Mouse (Mus musculus) lung, embryonic 14.5 days (tissue): ENCODE data around the gene G430095P16Rik. TPM values are rescaled to one million over a fixed set of nuclear protein-coding genes. Genes with fewer than 3 reads are reported as not detected.
A peak's percentile ranks its signal among the peaks of the same experiment; 100 is the strongest.

Experiments
- ATAC-seq: fragments of 200-750 bp; cut with Nextera tagmentation; 2 replicates; pipeline ENCODE4 v1.8.0; 2017; ENCODE audit warnings: mild to moderate bottlenecking, moderate TSS enrichment, moderate library complexity; ENCODE audit not compliant: insufficient read depth
- DNase-seq: peaks from one replicate; pipeline ENCODE4 v3.0.0-alpha.2; 2015
- H3K27ac ChIP-seq: fragments of 300-500 bp; sonication (generic); 2 replicates; pipeline ENCODE4 v1.5.1; 2014; ENCODE audit warnings: low read depth, mild to moderate bottlenecking, moderate library complexity
- H3K27me3 ChIP-seq: fragments of 300-500 bp; sonication (generic); 2 replicates; pipeline ENCODE4 v1.6.1; 2014; ENCODE audit warnings: low read length, control low read depth; ENCODE audit not compliant: insufficient read depth
- H3K36me3 ChIP-seq: fragments of 300-500 bp; sonication (generic); 2 replicates; pipeline ENCODE4 v1.6.1; 2014; ENCODE audit warnings: control low read depth; ENCODE audit not compliant: insufficient read depth
- H3K4me1 ChIP-seq: fragments of 300-500 bp; sonication (generic); 2 replicates; pipeline ENCODE4 v1.6.1; 2014; ENCODE audit warnings: antibody characterized with exemption, control low read depth; ENCODE audit not compliant: insufficient read depth
- H3K4me2 ChIP-seq: fragments of 300-500 bp; sonication (generic); 2 replicates; pipeline ENCODE4 v1.6.1; 2014; ENCODE audit warnings: mild to moderate bottlenecking
- H3K4me3 ChIP-seq: fragments of 300-500 bp; sonication (generic); 2 replicates; pipeline ENCODE4 v1.5.1; 2014; ENCODE audit warnings: low read depth, low read length
- H3K9ac ChIP-seq: fragments of 300-500 bp; sonication (generic); 2 replicates; pipeline ENCODE4 v1.6.1; 2014
- H3K9me3 ChIP-seq: fragments of 300-500 bp; sonication (generic); 2 replicates; pipeline ENCODE4 v1.6.1; 2016; ENCODE audit warnings: low read depth, low read length, control low read depth
- CTCF ChIP-seq: IDR thresholded peaks from 2 replicates; pipeline ENCODE4 v1.5.1; 2016; ENCODE audit warnings: antibody characterized with exemption, low read depth
- WGBS: fragments of 180-500 bp; shearing (Covaris S2); extraction: QIAGEN DNeasy Blood & Tissue Kit; methylation state at CpG from one replicate; pipeline ENCODE4 v1.1.7; 2014; 5-methylcytosine and 5-hydroxymethylcytosine counted together
- polyA plus RNA-seq: library from polyadenylated mRNA; unstranded; fragments of >200 nt; fragmentation: Nextera tagmentation; extraction: Ambion mirVana; gene quantifications from 2 replicates; pipeline ENCODE4 v1.2.1, GENCODE M21; 2014

The G430095P16Rik gene
- polyA plus RNA-seq, 1 experiment from 2014 or later: 2.8 TPM

- Histone ChIP-seq H3K27me3 (no peaks in the 10 kb centered on the region), H3K27ac (no peak overlapping the region), H3K36me3 (peaks cover 46% of the 10 kb centered on the region), H3K9me3 (no peaks in the 10 kb centered on the region), H3K4me2 (no peak overlapping the region), H3K9ac (no peak overlapping the region), H3K4me3 (no peak overlapping the region), H3K4me1 (peaks cover 8% of the 10 kb centered on the region; the same call in 1 of the 2 replicates)
- ATAC-seq: no peak
- TF ChIP-seq CTCF: no peak
- no peak for DNase-seq
- WGBS: 78% methylated on average over 6 of the region's 6 CpGs
Measured at GRCm38 (mm10) chr8:84752734-84753582, 30.2 kb downstream of the G430095P16Rik start.

- no peak for DNase-seq
- Histone ChIP-seq H3K36me3 (peaks cover 58% of the 10 kb centered on the region), H3K4me2 (no peak overlapping the region), H3K27me3 (no peaks in the 10 kb centered on the region), H3K4me1 (0 out of 2 replicates have a peak, but pooled peaks cover 5% of the 10 kb centered on the region), H3K4me3 (no peak overlapping the region), H3K27ac (no peak overlapping the region), H3K9me3 (no peaks in the 10 kb centered on the region), H3K9ac (no peak overlapping the region)
- no peak for TF ChIP-seq CTCF
- no peak for ATAC-seq
- 33% methylated on average over 5 of the region's 5 CpGs for WGBS
Measured at GRCm38 (mm10) chr8:84757501-84757900, 34.7 kb downstream of the G430095P16Rik start.

- no peak for DNase-seq
- no peak overlapping the region for H3K4me3 ChIP-seq
- WGBS: 97% methylated on average over 3 of the region's 3 CpGs
- 0 out of 2 replicates have a peak overlapping the region, but pooled peaks have one; percentile 4 for H3K27ac ChIP-seq
- no peaks in the 10 kb centered on the region for H3K9me3 ChIP-seq
- peaks cover 59% of the 10 kb centered on the region for H3K36me3 ChIP-seq
- H3K4me1 ChIP-seq: 0 out of 2 replicates have a peak, but pooled peaks cover 5% of the 10 kb centered on the region
- no peak for TF ChIP-seq CTCF
- H3K27me3 ChIP-seq: no peaks in the 10 kb centered on the region
- H3K9ac ChIP-seq: no peak overlapping the region
- ATAC-seq: no peak
- H3K4me2 ChIP-seq: no peak overlapping the region
Measured at GRCm38 (mm10) chr8:84758308-84758707, 35.5 kb downstream of the G430095P16Rik start.

- 65% methylated on average over 7 of the region's 7 CpGs for WGBS
- H3K9ac ChIP-seq: no peak overlapping the region
- no peak overlapping the region for H3K27ac ChIP-seq
- H3K4me1 ChIP-seq: 0 out of 2 replicates have a peak, but pooled peaks cover 5% of the 10 kb centered on the region
- peak; percentile 67 for TF ChIP-seq CTCF
- H3K9me3 ChIP-seq: no peaks in the 10 kb centered on the region
- no peak overlapping the region for H3K4me3 ChIP-seq
- no peak overlapping the region for H3K4me2 ChIP-seq
- no peaks in the 10 kb centered on the region for H3K27me3 ChIP-seq
- ATAC-seq: no peak; the same call in 1 of the 2 replicates
- peak; percentile 46 for DNase-seq
- H3K36me3 ChIP-seq: peaks cover 59% of the 10 kb centered on the region
Measured at GRCm38 (mm10) chr8:84759126-84759525, 36.3 kb downstream of the G430095P16Rik start.

GRCm38 (mm10) chr8:84759718-84760117, 36.9 kb downstream of the G430095P16Rik start:
- Histone ChIP-seq H3K4me2 (no peak overlapping the region), H3K9ac (no peak overlapping the region), H3K27me3 (no peaks in the 10 kb centered on the region), H3K4me1 (0 out of 2 replicates have a peak, but pooled peaks cover 5% of the 10 kb centered on the region), H3K4me3 (no peak overlapping the region), H3K9me3 (no peaks in the 10 kb centered on the region), H3K27ac (no peak overlapping the region), H3K36me3 (peaks cover 62% of the 10 kb centered on the region)
- DNase-seq (no peak), ATAC-seq (no peak)
- 84% methylated on average over 10 of the region's 10 CpGs for WGBS
- no peak for TF ChIP-seq CTCF

GRCm38 (mm10) chr8:84760405-84760805, 37.6 kb downstream of the G430095P16Rik start:
- no peak for TF ChIP-seq CTCF
- no peaks in the 10 kb centered on the region for H3K27me3 ChIP-seq
- H3K36me3 ChIP-seq: peaks cover 61% of the 10 kb centered on the region

GRCm38 (mm10) chr8:84760901-84761300, 38.1 kb downstream of the G430095P16Rik start:
- Histone ChIP-seq H3K4me3 (no peak overlapping the region), H3K4me1 (0 out of 2 replicates have a peak, but pooled peaks cover 5% of the 10 kb centered on the region), H3K36me3 (peaks cover 56% of the 10 kb centered on the region), H3K27ac (no peak overlapping the region), H3K4me2 (no peak overlapping the region), H3K9ac (no peak overlapping the region), H3K9me3 (no peaks in the 10 kb centered on the region), H3K27me3 (no peaks in the 10 kb centered on the region)
- ATAC-seq: no peak
- DNase-seq: no peak
- no peak for TF ChIP-seq CTCF
- WGBS: 54% methylated on average over 2 of the region's 2 CpGs

More at GRCm38 (mm10) chr8:84760405-84760805, 37.6 kb downstream of the G430095P16Rik start:
- H3K9ac ChIP-seq: no peak overlapping the region
- no peaks in the 10 kb centered on the region for H3K9me3 ChIP-seq
- no peak overlapping the region for H3K4me3 ChIP-seq
- H3K27ac ChIP-seq: no peak overlapping the region
- DNase-seq: no peak
- no peak overlapping the region for H3K4me2 ChIP-seq
- H3K4me1 ChIP-seq: 0 out of 2 replicates have a peak, but pooled peaks cover 5% of the 10 kb centered on the region
- 51% methylated on average over 7 of the region's 7 CpGs for WGBS
- no peak for ATAC-seq
